Mouse (Mus musculus) heart, adult 8-10 months (tissue): ENCODE measurements at regions not wholly inside any gene's neighbourhood (a gene's known extent, or its start where the extent isn't known, plus 50 kb on each side); places are given as distances from the start of the nearest gene placed in this dataset.

ENCODE experiments used
- DNase-seq: peaks from one replicate; pipeline ENCODE4 v3.0.0; 2022; ENCODE audit warnings: low spot score

- no peak for DNase-seq
These were observed 187.4 kb downstream of the Gpd2 start for GRCm38 (mm10) chr2:57424879-57425278.

- DNase-seq: no peak
These were observed 188.0 kb downstream of the Gpd2 start for GRCm38 (mm10) chr2:57425439-57425838.

- no peak for DNase-seq
These were observed 213.7 kb downstream of the Gpd2 start for GRCm38 (mm10) chr2:57450996-57451770.

GRCm38 (mm10) chr2:57453896-57454679, 216.7 kb downstream of the Gpd2 start:
- DNase-seq: no peak

- no peak for DNase-seq
These were observed 222.5 kb downstream of the Gpd2 start for GRCm38 (mm10) chr2:57459901-57460300.

GRCm38 (mm10) chr2:57473873-57474272, 236.4 kb downstream of the Gpd2 start:
- DNase-seq: no peak

GRCm38 (mm10) chr2:57492116-57492515, 254.7 kb downstream of the Gpd2 start:
- DNase-seq: no peak

- DNase-seq: no peak
These were observed 255.6 kb downstream of the Gpd2 start for GRCm38 (mm10) chr2:57492914-57493621.

- no peak for DNase-seq
These were observed 259.0 kb downstream of the Gpd2 start for GRCm38 (mm10) chr2:57496315-57496954.

- DNase-seq: no peak
These were observed 260.5 kb downstream of the Gpd2 start for GRCm38 (mm10) chr2:57497933-57498332.

GRCm38 (mm10) chr2:57504678-57505077, 267.2 kb downstream of the Gpd2 start:
- DNase-seq: no peak

- DNase-seq: no peak
These were observed 285.0 kb downstream of the Gpd2 start for GRCm38 (mm10) chr2:57522465-57522864.

GRCm38 (mm10) chr2:57522983-57523382, 285.5 kb downstream of the Gpd2 start:
- no peak for DNase-seq

- DNase-seq: no peak
These were observed 290.5 kb downstream of the Gpd2 start for GRCm38 (mm10) chr2:57527966-57528365.

GRCm38 (mm10) chr2:57539842-57540241, 302.4 kb downstream of the Gpd2 start:
- DNase-seq: no peak

- DNase-seq: no peak
These were observed 327.8 kb downstream of the Gpd2 start for GRCm38 (mm10) chr2:57565258-57565657.

- DNase-seq: no peak
These were observed 328.7 kb downstream of the Gpd2 start for GRCm38 (mm10) chr2:57566103-57566502.

GRCm38 (mm10) chr2:57567183-57567582, 329.7 kb downstream of the Gpd2 start:
- DNase-seq: no peak

GRCm38 (mm10) chr2:57587065-57587464, 349.6 kb downstream of the Gpd2 start:
- DNase-seq: no peak

GRCm38 (mm10) chr2:57593558-57593957, 356.1 kb downstream of the Gpd2 start:
- DNase-seq: no peak

- no peak for DNase-seq
These were observed 360.4 kb downstream of the Gpd2 start for GRCm38 (mm10) chr2:57597694-57598358.
